Mouse (Mus musculus) CH12.LX (cell line): ENCODE measurements around the gene Olfr291. TPM values are rescaled to one million over a fixed set of nuclear protein-coding genes. Genes with fewer than 3 reads are reported as not detected.

ENCODE experiments used
- DNase-seq: peaks from one replicate; pipeline ENCODE4 v3.0.0-alpha.2; 2013; ENCODE audit errors: extremely low read depth
- H3K27ac ChIP-seq: 2 replicates; pipeline ENCODE4 v1.5.1; 2012; ENCODE audit warnings: low read depth, mild to moderate bottlenecking, control low read depth, moderate library complexity; ENCODE audit not compliant: insufficient read depth
- H3K27me3 ChIP-seq: replicated peaks from 2 replicates; pipeline ENCODE3; 2012; ENCODE audit warnings: inconsistent platforms
- H3K36me3 ChIP-seq, 2 experiments: replicated peaks in 1 of 2; 2 replicates each; pipeline versions ENCODE3 to v1.6.1; 2012; ENCODE audit warnings: inconsistent platforms in 1 of 2, low read length in 1 of 2, mild to moderate bottlenecking in 1 of 2, mixed read lengths in 1 of 2, moderate library complexity in 1 of 2; ENCODE audit not compliant: control insufficient read depth in 1 of 2, insufficient read depth in 1 of 2
- H3K4me1 ChIP-seq, 2 experiments: 2 replicates each; pipeline ENCODE4 v1.6.1; 2012; ENCODE audit warnings: inconsistent platforms in 1 of 2, moderate library complexity in 1 of 2; ENCODE audit not compliant: insufficient read depth in 2 of 2, control insufficient read depth in 1 of 2
- H3K4me2 ChIP-seq: 2 replicates; pipeline ENCODE4 v1.6.1; 2012; ENCODE audit warnings: low read depth, mild to moderate bottlenecking, control low read depth; ENCODE audit not compliant: poor library complexity, insufficient read depth, severe bottlenecking
- H3K4me3 ChIP-seq, 3 experiments: fragments of 150-350 bp in 1 of 3; sonication (generic) in 1 of 3; replicated peaks in 1 of 3; 2 replicates each; pipeline versions ENCODE3 to v1.5.1; 2011 to 2012; ENCODE audit warnings: low read depth in 2 of 3, low read length in 2 of 3, mild to moderate bottlenecking in 2 of 3, moderate library complexity in 2 of 3, control low read depth in 1 of 3, improper control_type of control experiment in 1 of 3, inconsistent platforms in 1 of 3, mixed read lengths in 1 of 3; ENCODE audit not compliant: poor library complexity in 1 of 3
- H3K79me2 ChIP-seq: replicated peaks from 2 replicates; pipeline ENCODE4 v1.6.1; 2012; ENCODE audit warnings: mild to moderate bottlenecking, moderate library complexity; ENCODE audit not compliant: control insufficient read depth, poor library complexity, insufficient read depth, severe bottlenecking; ENCODE audit errors: extremely low read depth
- H3K9ac ChIP-seq: 2 replicates; pipeline ENCODE4 v1.6.1; 2012; ENCODE audit warnings: low read depth, mild to moderate bottlenecking, control low read depth, moderate library complexity; ENCODE audit not compliant: insufficient read depth
- H3K9me3 ChIP-seq: replicated peaks from 2 replicates; pipeline ENCODE3; 2012; ENCODE audit warnings: low read length, inconsistent platforms, mixed read lengths
- CHD1 ChIP-seq: IDR thresholded peaks from 2 replicates; pipeline ENCODE4 v1.6.1; 2012; ENCODE audit warnings: low read depth, low read length, improper control_type of control experiment, inconsistent platforms
- CHD2 ChIP-seq: IDR thresholded peaks from 2 replicates; pipeline ENCODE4 v1.6.1; 2011; ENCODE audit warnings: low read length, improper control_type of control experiment
- CTCF ChIP-seq, 2 experiments: IDR thresholded peaks in 1 of 2; conservative IDR thresholded peaks in 1 of 2; 2 replicates each; pipeline ENCODE4 v1.5.1; 2011 to 2012; ENCODE audit warnings: low read depth in 2 of 2, low read length in 2 of 2, improper control_type of control experiment in 1 of 2, inconsistent platforms in 1 of 2, mild to moderate bottlenecking in 1 of 2, moderate library complexity in 1 of 2
- E2F4 ChIP-seq: IDR thresholded peaks from 2 replicates; pipeline ENCODE4 v1.6.1; 2011; ENCODE audit warnings: low read depth, low read length, improper control_type of control experiment; ENCODE audit not compliant: insufficient replicate concordance
- ELF1 ChIP-seq: IDR thresholded peaks from 2 replicates; pipeline ENCODE4 v1.6.1; 2014; ENCODE audit warnings: low read depth, mild to moderate bottlenecking, inconsistent platforms, low read length, improper control_type of control experiment
- EP300 ChIP-seq: IDR thresholded peaks from 2 replicates; pipeline ENCODE4 v1.6.1; 2011; ENCODE audit warnings: low read length, improper control_type of control experiment
- ETS1 ChIP-seq: conservative IDR thresholded peaks from 2 replicates; pipeline ENCODE4 v1.6.1; 2012; ENCODE audit warnings: low read depth, mild to moderate bottlenecking, inconsistent platforms, low read length, improper control_type of control experiment, moderate library complexity
- GABPA ChIP-seq: IDR thresholded peaks from 2 replicates; pipeline ENCODE4 v1.6.1; 2012; ENCODE audit warnings: low read depth, low read length, improper control_type of control experiment, inconsistent platforms; ENCODE audit not compliant: insufficient replicate concordance
- IRF4 ChIP-seq: IDR thresholded peaks from 2 replicates; pipeline ENCODE4 v1.6.1; 2014; ENCODE audit warnings: low read depth, mild to moderate bottlenecking, inconsistent platforms, low read length, improper control_type of control experiment
- JUND ChIP-seq: conservative IDR thresholded peaks from 2 replicates; pipeline ENCODE4 v1.6.1; 2011; ENCODE audit warnings: low read depth, low read length, improper control_type of control experiment
- KAT2A ChIP-seq: IDR thresholded peaks from 2 replicates; pipeline ENCODE4 v1.6.1; 2012; ENCODE audit warnings: low read length, improper control_type of control experiment, inconsistent platforms; ENCODE audit not compliant: insufficient replicate concordance
- MAFK ChIP-seq: IDR thresholded peaks from 2 replicates; pipeline ENCODE4 v1.6.1; 2011; ENCODE audit warnings: low read length, improper control_type of control experiment; ENCODE audit not compliant: insufficient replicate concordance
- MAX ChIP-seq: IDR thresholded peaks from 2 replicates; pipeline ENCODE4 v1.6.1; 2011; ENCODE audit warnings: low read length, improper control_type of control experiment
- MAZ ChIP-seq: IDR thresholded peaks from 2 replicates; pipeline ENCODE4 v1.6.1; 2012; ENCODE audit warnings: low read depth, mild to moderate bottlenecking, inconsistent platforms, low read length, improper control_type of control experiment, moderate library complexity
- MEF2A ChIP-seq: IDR thresholded peaks from 2 replicates; pipeline ENCODE4 v1.6.1; 2014; ENCODE audit warnings: low read depth, mild to moderate bottlenecking, inconsistent platforms, low read length, improper control_type of control experiment, borderline replicate concordance
- MXI1 ChIP-seq: IDR thresholded peaks from 2 replicates; pipeline ENCODE4 v1.6.1; 2011; ENCODE audit warnings: mild to moderate bottlenecking, low read depth, low read length, improper control_type of control experiment
- MYC ChIP-seq: IDR thresholded peaks from 2 replicates; pipeline ENCODE4 v1.6.1; 2011; ENCODE audit warnings: low read depth, mild to moderate bottlenecking, improper control_type of control experiment, low read length
- NELFE ChIP-seq: IDR thresholded peaks from 2 replicates; pipeline ENCODE4 v1.6.1; 2011; ENCODE audit warnings: low read depth, low read length, improper control_type of control experiment
- NRF1 ChIP-seq: IDR thresholded peaks from 2 replicates; pipeline ENCODE4 v1.6.1; 2014; ENCODE audit warnings: low read depth, mild to moderate bottlenecking, inconsistent platforms, low read length, improper control_type of control experiment, moderate library complexity
- POLR2A ChIP-seq: IDR thresholded peaks from 2 replicates; pipeline ENCODE4 v1.6.1; 2011; ENCODE audit warnings: low read depth, mild to moderate bottlenecking, improper control_type of control experiment, low read length
- RAD21 ChIP-seq: IDR thresholded peaks from 2 replicates; pipeline ENCODE4 v1.6.1; 2011; ENCODE audit warnings: low read depth, mild to moderate bottlenecking, low read length, improper control_type of control experiment, moderate library complexity
- RCOR1 ChIP-seq: conservative IDR thresholded peaks from 2 replicates; pipeline ENCODE4 v1.6.1; 2012; ENCODE audit warnings: low read depth, mild to moderate bottlenecking, inconsistent platforms, low read length, improper control_type of control experiment
- SIN3A ChIP-seq: IDR thresholded peaks from 2 replicates; pipeline ENCODE4 v1.6.1; 2012; ENCODE audit warnings: low read length, improper control_type of control experiment, inconsistent platforms
- SMC3 ChIP-seq: IDR thresholded peaks from 2 replicates; pipeline ENCODE4 v1.6.1; 2011; ENCODE audit warnings: low read depth, low read length, improper control_type of control experiment
- TCF12 ChIP-seq: IDR thresholded peaks from 2 replicates; pipeline ENCODE4 v1.6.1; 2014; ENCODE audit warnings: low read depth, mild to moderate bottlenecking, inconsistent platforms, low read length, improper control_type of control experiment
- UBTF ChIP-seq: IDR thresholded peaks from 2 replicates; pipeline ENCODE4 v1.6.1; 2012; ENCODE audit warnings: low read depth, mild to moderate bottlenecking, inconsistent platforms, low read length, improper control_type of control experiment, moderate library complexity
- USF1 ChIP-seq: IDR thresholded peaks from 2 replicates; pipeline ENCODE4 v1.6.1; 2014; ENCODE audit warnings: low read depth, mild to moderate bottlenecking, inconsistent platforms, low read length, improper control_type of control experiment
- USF2 ChIP-seq: conservative IDR thresholded peaks from 2 replicates; pipeline ENCODE4 v1.6.1; 2011; ENCODE audit warnings: low read depth, low read length, improper control_type of control experiment
- ZC3H11A ChIP-seq: IDR thresholded peaks from 2 replicates; pipeline ENCODE4 v1.6.1; 2012; ENCODE audit warnings: low read depth, mild to moderate bottlenecking, inconsistent platforms, low read length, improper control_type of control experiment
- ZKSCAN1 ChIP-seq: IDR thresholded peaks from 2 replicates; pipeline ENCODE4 v1.6.1; 2012; ENCODE audit warnings: low read depth, inconsistent platforms, low read length, improper control_type of control experiment, borderline replicate concordance
- ZMIZ1 ChIP-seq: IDR thresholded peaks from 2 replicates; pipeline ENCODE4 v1.6.1; 2012; ENCODE audit warnings: low read depth, mild to moderate bottlenecking, inconsistent platforms, low read length, improper control_type of control experiment
- ZNF384 ChIP-seq: IDR thresholded peaks from 2 replicates; pipeline ENCODE4 v1.6.1; 2012; ENCODE audit warnings: low read depth, low read length, improper control_type of control experiment, inconsistent platforms
- dilution Hi-C: fragments of 300-500 bp; cut with MboI; formaldehyde crosslinking; loops from 2 replicates; pipeline ENCODE4 v1.14.3; 2020; ENCODE audit warnings: low sequenced_read_pairs; ENCODE audit not compliant: extremely low pct_unique_long_range_greater_than_20kb, extremely low pct_ligation_motif_present
- in situ Hi-C: fragments of 300-500 bp; cut with MboI; formaldehyde crosslinking; loops from 3 replicates; pipeline ENCODE4 v1.14.3; 2019; ENCODE audit warnings: low sequenced_read_pairs, low pct_ligation_motif_present, low pct_unique_long_range_greater_than_20kb, mixed read lengths
- polyA plus RNA-seq: library from polyadenylated mRNA; unstranded; fragments of >175 nt; gene quantifications from 2 replicates; pipeline ENCODE4 v1.2.1, GENCODE M21; 2012; ENCODE audit warnings: low read depth; ENCODE audit not compliant: insufficient read length
- total RNA-seq, 2 experiments: library from RNA; depleted of rRNA; stranded (reverse); fragments of 300-350 nt in 1 of 2; fragments of >200 nt in 1 of 2; gene quantifications; 2 replicates each; pipeline ENCODE4 v1.2.3; 2012 to 2014

Gene Olfr291
- total RNA-seq (2012; rRNA removed) (not detected in 2 replicates), total RNA-seq (2014; rRNA removed) (not detected in 2 replicates), polyA plus RNA-seq (not detected in 2 replicates)

GRCm38 (mm10) chr7:84853253-84853652, at the start of gene Olfr291:
TSS of gene Olfr291 (plus strand) at chr7:84853553.
- H3K4me1 ChIP-seq: no peaks in the 10 kb centered on the region
- dilution Hi-C loops (no loop called here), in situ Hi-C loops (no loop called here)
- H3K27ac ChIP-seq: no peak within 1 kb of the TSS
- no peak within 1 kb of the TSS for H3K4me3 ChIP-seq
- no peaks in the 10 kb centered on the region for H3K9me3 ChIP-seq
- TF ChIP-seq SIN3A (no peak), ZC3H11A (no peak)
- no peaks in the 10 kb centered on the region for H3K79me2 ChIP-seq
- no peak within 1 kb of the TSS for H3K9ac ChIP-seq
- peaks cover 6% of the 10 kb centered on the region for H3K27me3 ChIP-seq
- DNase-seq: no peak
- H3K4me2 ChIP-seq: no peak within 1 kb of the TSS
- no peaks in the 10 kb centered on the region for H3K36me3 ChIP-seq

GRCm38 (mm10) chr7:84805224-84805623, 48.1 kb upstream of the Olfr291 start:
- TF ChIP-seq MEF2A (no peak), CHD1 (no peak), CTCF (conservative IDR thresholded peaks at IDR 0.05 in 1 of 2, IDR thresholded peaks at IDR 0.05 in 1 of 2; ENCODE audit: low read depth in 2 of 2, low read length in 2 of 2) (peak in 1 of 2 experiments; percentile 68; a peak in 3 of 4 replicates), NRF1 (no peak), RCOR1 (no peak), JUND (no peak), SMC3 (peak; percentile 43; the same call in 1 of the 2 replicates), ZKSCAN1 (no peak), MAZ (no peak), MAX (no peak), CHD2 (no peak), RAD21 (peak; percentile 65), GABPA (no peak), MYC (no peak), MAFK (peak; percentile 49; the same call in 1 of the 2 replicates), NELFE (0 out of 2 replicates have a peak, but pooled peaks have one; percentile 15), POLR2A (no peak), USF2 (no peak), ELF1 (0 out of 2 replicates have a peak, but pooled peaks have one; percentile 37), E2F4 (no peak), ETS1 (no peak), USF1 (no peak), ZMIZ1 (no peak), UBTF (no peak), IRF4 (no peak), TCF12 (no peak), ZNF384 (no peak), SIN3A (no peak), MXI1 (no peak), EP300 (no peak), KAT2A (no peak), ZC3H11A (no peak)
- dilution Hi-C loops: no loop called here

More at GRCm38 (mm10) chr7:84805224-84805623, 48.1 kb upstream of the Olfr291 start:
- H3K4me2 ChIP-seq: no peak overlapping the region; the same call in 1 of the 2 replicates
- H3K79me2 ChIP-seq: no peaks in the 10 kb centered on the region
- DNase-seq: peak; percentile 41
- H3K9me3 ChIP-seq: no peaks in the 10 kb centered on the region
- H3K27me3 ChIP-seq: no peaks in the 10 kb centered on the region
- H3K4me1 ChIP-seq: peaks cover 0 to 3% of the 10 kb centered on the region in 2 experiments; a peak in 3 of 4 replicates
- H3K9ac ChIP-seq: no peak overlapping the region
- H3K36me3 ChIP-seq: no peaks in the 10 kb centered on the region
- no peak overlapping the region for H3K4me3 ChIP-seq
- in situ Hi-C loops: no loop called here
- no peak overlapping the region for H3K27ac ChIP-seq
